21 mouse cellular contexts compared by ENCODE assay signal in the genomic region with DNA sequence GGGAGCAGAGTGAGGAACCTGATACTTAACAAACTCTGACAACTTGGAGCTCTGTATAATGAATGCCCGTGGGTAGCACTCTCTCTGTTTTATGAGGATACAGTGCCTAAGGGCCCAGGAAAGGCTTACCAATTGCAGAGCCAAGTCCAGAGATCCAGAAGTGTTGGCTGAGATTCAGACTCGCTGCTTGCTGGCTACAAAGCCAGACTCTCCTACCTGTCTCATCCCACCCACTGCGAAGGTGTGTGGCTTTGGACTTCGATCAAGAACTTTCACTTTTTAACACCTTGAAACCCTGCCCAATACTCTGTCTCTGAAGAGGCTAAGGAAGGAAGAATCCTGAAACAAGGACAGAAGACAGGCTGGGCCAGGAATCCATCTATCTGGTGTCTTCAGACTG. TPM values are rescaled to one million over a fixed set of nuclear protein-coding genes. Genes with fewer than 3 reads are reported as not detected.
A peak's percentile ranks its signal among the peaks of the same experiment; 100 is the strongest.
DNase-seq lines count a peak whose midpoint lies in the region; ATAC-seq and TF ChIP-seq lines count a peak whose summit lies in the region.
"Had no signal": no experiment of that assay in that cellular context is flagged by ENCODE, and none has a peak within 500 bp of the region (broad histone marks: within the 10 kb centered on the region; RNA-seq: fewer than 3 reads in every experiment).

No protein-coding gene starts in this region.

- H3K9ac ChIP-seq in embryonic facial prominence, embryonic 14.5 days (ENCODE audit: low read depth, low read length) = no peak overlapping the region
- H3K9ac ChIP-seq in kidney, embryonic 16.5 days (replicated peaks; ENCODE audit: low read length) = no peak overlapping the region
- H3K9ac ChIP-seq: forebrain, embryonic 15.5 days; lung, embryonic 15.5 days; midbrain, embryonic 12.5 days; neural tube, embryonic 15.5 days had no signal

- no peak overlapping the region for H3K4me3 ChIP-seq in embryonic facial prominence, embryonic 14.5 days (ENCODE audit: low read depth, low read length)
- no peak overlapping the region for H3K4me3 ChIP-seq in embryonic facial prominence, embryonic 10.5 days
- H3K4me3 ChIP-seq in kidney, embryonic 16.5 days (ENCODE audit: low read length) = no peak overlapping the region
- H3K4me3 ChIP-seq in myocyte = no peak overlapping the region
- H3K4me3 ChIP-seq: forebrain, embryonic 15.5 days; hindbrain, embryonic 10.5 days; lung, embryonic 15.5 days; midbrain, embryonic 12.5 days; neural tube, embryonic 15.5 days had no signal

- 0 out of 2 replicates have a peak, but pooled peaks have one; percentile 16 for ATAC-seq in embryonic facial prominence, embryonic 14.5 days (ENCODE audit: low read depth)
- no peak for ATAC-seq in kidney, embryonic 16.5 days (ENCODE audit: low FRiP score, low TSS enrichment)
- ATAC-seq: activated CD4-positive, CD25-positive, alpha-beta regulatory T cell, adult 4 months; forebrain, embryonic 15.5 days had no signal

- TF ChIP-seq POLR2A in myocyte (IDR thresholded peaks at IDR 0.05; ENCODE audit: insufficient read length, low read depth) = no peak

- H3K4me1 ChIP-seq in embryonic facial prominence, embryonic 14.5 days (ENCODE audit: control insufficient read depth, insufficient read depth, low read length) = 0 out of 2 replicates have a peak, but pooled peaks cover 5% of the 10 kb centered on the region
- H3K4me1 ChIP-seq in embryonic facial prominence, embryonic 10.5 days = peaks cover 44% of the 10 kb centered on the region
- H3K4me1 ChIP-seq in kidney, embryonic 16.5 days (ENCODE audit: insufficient read depth, low read length) = peaks cover 15% of the 10 kb centered on the region

- H3ac ChIP-seq in myocyte (ENCODE audit: control insufficient read depth, insufficient read length) = no peak overlapping the region

- H3K79me2 ChIP-seq in myocyte (ENCODE audit: control insufficient read depth, insufficient read depth) = no peaks in the 10 kb centered on the region

- peak; percentile 36 for DNase-seq in embryonic facial prominence, embryonic 14.5 days (ENCODE audit: low spot score)
- no peak for DNase-seq in embryonic facial prominence, embryonic 10.5 days (ENCODE audit: low spot score)
- DNase-seq in kidney, adult 9 months = peak; percentile 70
- DNase-seq in kidney, postnatal 36 days = peak; percentile 57 to 59
- DNase-seq in left cerebral cortex, adult 9 months (ENCODE audit: low spot score in 2 of 2) = no peak
- DNase-seq in cerebellum, postnatal 4 days (ENCODE audit: low spot score in 2 of 2) = no peak
- DNase-seq: adrenal gland, postnatal 36 days; cerebellum, adult 9-11 months; embryo, embryonic 11 days; layer of hippocampus, postnatal 36 days; left cerebral cortex, postnatal 4 days had no signal

- WGBS in embryonic facial prominence, embryonic 14.5 days = 67% methylated on average over 4 of the region's 4 CpGs
- WGBS in embryonic facial prominence, embryonic 10.5 days = 80% methylated on average over 4 of the region's 4 CpGs
- WGBS in kidney, embryonic 16.5 days = 70% methylated on average over 4 of the region's 4 CpGs

- no peaks in the 10 kb centered on the region for H3K36me3 ChIP-seq in embryonic facial prominence, embryonic 14.5 days (ENCODE audit: control insufficient read depth, insufficient read depth, low read length)
- H3K36me3 ChIP-seq in embryonic facial prominence, embryonic 10.5 days (replicated peaks) = no peaks in the 10 kb centered on the region
- H3K36me3 ChIP-seq in kidney, embryonic 16.5 days (ENCODE audit: insufficient read depth, low read length) = no peaks in the 10 kb centered on the region
- H3K36me3 ChIP-seq in myocyte (ENCODE audit: control insufficient read depth, insufficient read depth) = no peaks in the 10 kb centered on the region
- H3K36me3 ChIP-seq: forebrain, embryonic 15.5 days; hindbrain, embryonic 10.5 days; lung, embryonic 15.5 days; midbrain, embryonic 12.5 days; neural tube, embryonic 15.5 days had no signal

- no peak overlapping the region for H3K4me2 ChIP-seq in embryonic facial prominence, embryonic 14.5 days (ENCODE audit: low read depth, low read length)
- H3K4me2 ChIP-seq in kidney, embryonic 16.5 days (replicated peaks; ENCODE audit: low read depth, low read length) = no peak overlapping the region
- peak overlapping the region; percentile 1 for H3K4me2 ChIP-seq in myocyte (ENCODE audit: low read depth)
- H3K4me2 ChIP-seq: forebrain, embryonic 15.5 days; lung, embryonic 15.5 days; midbrain, embryonic 12.5 days; neural tube, embryonic 15.5 days had no signal

- no peaks in the 10 kb centered on the region for H3K27me3 ChIP-seq in embryonic facial prominence, embryonic 14.5 days (replicated peaks; ENCODE audit: control insufficient read depth, insufficient read depth, low read length)
- H3K27me3 ChIP-seq in embryonic facial prominence, embryonic 10.5 days (replicated peaks; ENCODE audit: low read depth, poor library complexity, severe bottlenecking) = peaks cover 33% of the 10 kb centered on the region
- H3K27me3 ChIP-seq in kidney, embryonic 16.5 days (ENCODE audit: insufficient read depth, low read length) = no peaks in the 10 kb centered on the region
- H3K27me3 ChIP-seq in myocyte (ENCODE audit: control insufficient read depth, insufficient read depth, insufficient read length) = no peaks in the 10 kb centered on the region
- H3K27me3 ChIP-seq: forebrain, embryonic 15.5 days; lung, embryonic 15.5 days had no signal

- H3K9me3 ChIP-seq in embryonic facial prominence, embryonic 14.5 days (ENCODE audit: control insufficient read depth, low read length) = no peaks in the 10 kb centered on the region
- no peaks in the 10 kb centered on the region for H3K9me3 ChIP-seq in embryonic facial prominence, embryonic 10.5 days
- H3K9me3 ChIP-seq in kidney, embryonic 16.5 days (ENCODE audit: low read length) = no peaks in the 10 kb centered on the region
- H3K9me3 ChIP-seq: forebrain, embryonic 15.5 days; hindbrain, embryonic 10.5 days; lung, embryonic 15.5 days; midbrain, embryonic 12.5 days; neural tube, embryonic 15.5 days had no signal

- H3K27ac ChIP-seq in embryonic facial prominence, embryonic 14.5 days (replicated peaks; ENCODE audit: low read depth, low read length) = no peak overlapping the region
- H3K27ac ChIP-seq in embryonic facial prominence, embryonic 10.5 days (replicated peaks) = no peak overlapping the region
- H3K27ac ChIP-seq in kidney, embryonic 16.5 days (ENCODE audit: low read length) = no peak overlapping the region
- H3K27ac ChIP-seq: forebrain, embryonic 15.5 days; hindbrain, embryonic 10.5 days; lung, embryonic 15.5 days; macrophage; midbrain, embryonic 12.5 days; neural tube, embryonic 15.5 days; stomach, postnatal 0 days had no signal

TF ChIP-seq in myocyte, 11 proteins besides CTCF, POLR2A, EP300 and RAD21:
- TF ChIP-seq MYOD1 (IDR thresholded peaks at IDR 0.05; ENCODE audit: control insufficient read depth in 1 of 3, insufficient read length in 2 of 3, low read depth in 2 of 3) = no peak
TF ChIP-seq in myocyte: peak in this region for 0.

RNA-seq across cellular contexts. Expression of a gene that starts 9.3 kb away (rescaled TPM):
- 12.9 and 13.2 TPM in 2 replicates for polyA plus RNA-seq in embryonic facial prominence, embryonic 14.5 days (2014; fragmentation: Nextera tagmentation; extraction: Ambion mirVana)
- polyA plus RNA-seq in embryonic facial prominence, embryonic 10.5 days (2016; fragmentation: Nextera tagmentation; extraction: Ambion mirVana) = 2.6 and 3.6 TPM in 2 replicates
- polyA plus RNA-seq in kidney, embryonic 16.5 days (2015; fragmentation: Nextera tagmentation; extraction: Ambion mirVana) = 2.8 and 4.0 TPM in 2 replicates
- polyA plus RNA-seq in myocyte (2012; fragmentation: generic; extraction: Trizol) = 33.7 TPM
- polyA plus RNA-seq: activated CD4-positive, CD25-positive, alpha-beta regulatory T cell, adult 4 months had no signal

Comparison
In these comparisons a context has a peak if more than half of its experiments do, and no peak if none do; other contexts are left out.
1. DNase-seq: peak in embryonic facial prominence, embryonic 14.5 days (single experiment), kidney, adult 9 months (single experiment) and kidney, postnatal 36 days (2 of 2); none in embryonic facial prominence, embryonic 10.5 days (single experiment), left cerebral cortex, adult 9 months (0 of 2) and cerebellum, postnatal 4 days (0 of 2).